Mouse (Mus musculus) embryonic fibroblast, embryonic 13.5 days (primary cell): ENCODE measurements at regions not wholly inside any gene's neighbourhood (a gene's known extent, or its start where the extent isn't known, plus 50 kb on each side); places are given as distances from the start of the nearest gene placed in this dataset.

Experiments used
- CTCF ChIP-seq: IDR thresholded peaks from 2 replicates; pipeline ENCODE4 v1.5.1; 2011; ENCODE audit warnings: mild to moderate bottlenecking, control low read depth, low read length, moderate library complexity, borderline replicate concordance; ENCODE audit not compliant: insufficient read depth
- POLR2A ChIP-seq: IDR thresholded peaks from 2 replicates; pipeline ENCODE4 v1.6.1; 2011; ENCODE audit warnings: low read depth, mild to moderate bottlenecking, control low read depth, low read length, moderate library complexity

DNA sequence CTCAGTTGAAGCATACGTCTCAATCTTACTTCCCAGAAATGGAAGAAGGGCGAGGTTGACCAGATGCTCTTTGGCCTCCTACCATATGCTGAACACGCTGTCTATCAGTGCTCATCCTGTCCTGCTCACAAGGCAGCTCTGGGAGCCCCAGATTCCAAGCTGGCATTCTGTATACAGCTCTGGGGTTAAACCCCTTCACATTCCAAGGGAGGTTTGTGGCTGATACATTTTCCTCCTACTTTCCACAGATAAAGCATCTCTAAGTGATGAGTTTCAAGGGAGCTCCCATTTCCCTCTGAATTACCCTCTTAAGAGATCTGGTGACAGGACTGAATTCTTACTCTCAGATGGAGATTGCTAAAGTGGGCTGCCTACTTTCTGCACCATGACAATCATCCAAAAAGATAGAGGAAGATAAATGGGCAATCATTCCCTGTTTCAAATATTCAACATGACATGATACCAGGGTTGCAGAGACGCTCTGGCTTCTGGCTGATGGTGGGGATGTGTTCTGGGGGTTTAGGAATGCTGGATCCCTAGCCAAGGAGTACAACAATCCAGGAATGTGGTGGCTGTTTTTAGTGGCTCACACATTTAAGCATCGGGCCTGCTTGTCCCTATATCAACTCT, 138.7 kb upstream of the Bmp4 start:
- TF ChIP-seq CTCF = no peak
- TF ChIP-seq POLR2A = no peak
